Mouse (Mus musculus) CH12.LX (cell line): ENCODE results near the gene Uqcrq. TPM values are rescaled to one million over a fixed set of nuclear protein-coding genes. Genes with fewer than 3 reads are reported as not detected.

ENCODE experiments used
- DNase-seq: peaks from one replicate; pipeline ENCODE4 v3.0.0-alpha.2; 2013; ENCODE audit errors: extremely low read depth
- H3K27ac ChIP-seq: 2 replicates; pipeline ENCODE4 v1.5.1; 2012; ENCODE audit warnings: low read depth, mild to moderate bottlenecking, control low read depth, moderate library complexity; ENCODE audit not compliant: insufficient read depth
- H3K27me3 ChIP-seq: replicated peaks from 2 replicates; pipeline ENCODE3; 2012; ENCODE audit warnings: inconsistent platforms
- H3K36me3 ChIP-seq, 2 experiments: replicated peaks in 1 of 2; 2 replicates each; pipeline versions ENCODE3 to v1.6.1; 2012; ENCODE audit warnings: inconsistent platforms in 1 of 2, low read length in 1 of 2, mild to moderate bottlenecking in 1 of 2, mixed read lengths in 1 of 2, moderate library complexity in 1 of 2; ENCODE audit not compliant: control insufficient read depth in 1 of 2, insufficient read depth in 1 of 2
- H3K4me1 ChIP-seq, 2 experiments: 2 replicates each; pipeline ENCODE4 v1.6.1; 2012; ENCODE audit warnings: inconsistent platforms in 1 of 2, moderate library complexity in 1 of 2; ENCODE audit not compliant: insufficient read depth in 2 of 2, control insufficient read depth in 1 of 2
- H3K4me2 ChIP-seq: 2 replicates; pipeline ENCODE4 v1.6.1; 2012; ENCODE audit warnings: low read depth, mild to moderate bottlenecking, control low read depth; ENCODE audit not compliant: poor library complexity, insufficient read depth, severe bottlenecking
- H3K4me3 ChIP-seq, 3 experiments: fragments of 150-350 bp in 1 of 3; sonication (generic) in 1 of 3; replicated peaks in 1 of 3; 2 replicates each; pipeline versions ENCODE3 to v1.5.1; 2011 to 2012; ENCODE audit warnings: low read depth in 2 of 3, low read length in 2 of 3, mild to moderate bottlenecking in 2 of 3, moderate library complexity in 2 of 3, control low read depth in 1 of 3, improper control_type of control experiment in 1 of 3, inconsistent platforms in 1 of 3, mixed read lengths in 1 of 3; ENCODE audit not compliant: poor library complexity in 1 of 3
- H3K79me2 ChIP-seq: replicated peaks from 2 replicates; pipeline ENCODE4 v1.6.1; 2012; ENCODE audit warnings: mild to moderate bottlenecking, moderate library complexity; ENCODE audit not compliant: control insufficient read depth, poor library complexity, insufficient read depth, severe bottlenecking; ENCODE audit errors: extremely low read depth
- H3K9ac ChIP-seq: 2 replicates; pipeline ENCODE4 v1.6.1; 2012; ENCODE audit warnings: low read depth, mild to moderate bottlenecking, control low read depth, moderate library complexity; ENCODE audit not compliant: insufficient read depth
- H3K9me3 ChIP-seq: replicated peaks from 2 replicates; pipeline ENCODE3; 2012; ENCODE audit warnings: low read length, inconsistent platforms, mixed read lengths
- BHLHE40 ChIP-seq: IDR thresholded peaks from 2 replicates; pipeline ENCODE4 v1.6.1; 2011; ENCODE audit warnings: mild to moderate bottlenecking, low read depth, low read length, improper control_type of control experiment
- CHD2 ChIP-seq: IDR thresholded peaks from 2 replicates; pipeline ENCODE4 v1.6.1; 2011; ENCODE audit warnings: low read length, improper control_type of control experiment
- CTCF ChIP-seq, 2 experiments: IDR thresholded peaks in 1 of 2; conservative IDR thresholded peaks in 1 of 2; 2 replicates each; pipeline ENCODE4 v1.5.1; 2011 to 2012; ENCODE audit warnings: low read depth in 2 of 2, low read length in 2 of 2, improper control_type of control experiment in 1 of 2, inconsistent platforms in 1 of 2, mild to moderate bottlenecking in 1 of 2, moderate library complexity in 1 of 2
- E2F4 ChIP-seq: IDR thresholded peaks from 2 replicates; pipeline ENCODE4 v1.6.1; 2011; ENCODE audit warnings: low read depth, low read length, improper control_type of control experiment; ENCODE audit not compliant: insufficient replicate concordance
- ELF1 ChIP-seq: IDR thresholded peaks from 2 replicates; pipeline ENCODE4 v1.6.1; 2014; ENCODE audit warnings: low read depth, mild to moderate bottlenecking, inconsistent platforms, low read length, improper control_type of control experiment
- HCFC1 ChIP-seq: IDR thresholded peaks from 2 replicates; pipeline ENCODE4 v1.6.1; 2012; ENCODE audit warnings: low read depth, mild to moderate bottlenecking, inconsistent platforms, low read length, improper control_type of control experiment
- IRF4 ChIP-seq: IDR thresholded peaks from 2 replicates; pipeline ENCODE4 v1.6.1; 2014; ENCODE audit warnings: low read depth, mild to moderate bottlenecking, inconsistent platforms, low read length, improper control_type of control experiment
- KAT2A ChIP-seq: IDR thresholded peaks from 2 replicates; pipeline ENCODE4 v1.6.1; 2012; ENCODE audit warnings: low read length, improper control_type of control experiment, inconsistent platforms; ENCODE audit not compliant: insufficient replicate concordance
- MAFK ChIP-seq: IDR thresholded peaks from 2 replicates; pipeline ENCODE4 v1.6.1; 2011; ENCODE audit warnings: low read length, improper control_type of control experiment; ENCODE audit not compliant: insufficient replicate concordance
- MAX ChIP-seq: IDR thresholded peaks from 2 replicates; pipeline ENCODE4 v1.6.1; 2011; ENCODE audit warnings: low read length, improper control_type of control experiment
- MAZ ChIP-seq: IDR thresholded peaks from 2 replicates; pipeline ENCODE4 v1.6.1; 2012; ENCODE audit warnings: low read depth, mild to moderate bottlenecking, inconsistent platforms, low read length, improper control_type of control experiment, moderate library complexity
- MYC ChIP-seq: IDR thresholded peaks from 2 replicates; pipeline ENCODE4 v1.6.1; 2011; ENCODE audit warnings: low read depth, mild to moderate bottlenecking, improper control_type of control experiment, low read length
- NELFE ChIP-seq: IDR thresholded peaks from 2 replicates; pipeline ENCODE4 v1.6.1; 2011; ENCODE audit warnings: low read depth, low read length, improper control_type of control experiment
- NRF1 ChIP-seq: IDR thresholded peaks from 2 replicates; pipeline ENCODE4 v1.6.1; 2014; ENCODE audit warnings: low read depth, mild to moderate bottlenecking, inconsistent platforms, low read length, improper control_type of control experiment, moderate library complexity
- PAX5 ChIP-seq: IDR thresholded peaks from 2 replicates; pipeline ENCODE4 v1.6.1; 2012; ENCODE audit warnings: low read length, inconsistent platforms, mixed read lengths
- SIN3A ChIP-seq: IDR thresholded peaks from 2 replicates; pipeline ENCODE4 v1.6.1; 2012; ENCODE audit warnings: low read length, improper control_type of control experiment, inconsistent platforms
- UBTF ChIP-seq: IDR thresholded peaks from 2 replicates; pipeline ENCODE4 v1.6.1; 2012; ENCODE audit warnings: low read depth, mild to moderate bottlenecking, inconsistent platforms, low read length, improper control_type of control experiment, moderate library complexity
- USF1 ChIP-seq: IDR thresholded peaks from 2 replicates; pipeline ENCODE4 v1.6.1; 2014; ENCODE audit warnings: low read depth, mild to moderate bottlenecking, inconsistent platforms, low read length, improper control_type of control experiment
- dilution Hi-C: fragments of 300-500 bp; cut with MboI; formaldehyde crosslinking; loops from 2 replicates; pipeline ENCODE4 v1.14.3; 2020; ENCODE audit warnings: low sequenced_read_pairs; ENCODE audit not compliant: extremely low pct_unique_long_range_greater_than_20kb, extremely low pct_ligation_motif_present
- in situ Hi-C: fragments of 300-500 bp; cut with MboI; formaldehyde crosslinking; loops from 3 replicates; pipeline ENCODE4 v1.14.3; 2019; ENCODE audit warnings: low sequenced_read_pairs, low pct_ligation_motif_present, low pct_unique_long_range_greater_than_20kb, mixed read lengths
- polyA plus RNA-seq: library from polyadenylated mRNA; unstranded; fragments of >175 nt; gene quantifications from 2 replicates; pipeline ENCODE4 v1.2.1, GENCODE M21; 2012; ENCODE audit warnings: low read depth; ENCODE audit not compliant: insufficient read length
- total RNA-seq, 2 experiments: library from RNA; depleted of rRNA; stranded (reverse); fragments of 300-350 nt in 1 of 2; fragments of >200 nt in 1 of 2; gene quantifications; 2 replicates each; pipeline ENCODE4 v1.2.3; 2012 to 2014

The Uqcrq gene
- total and polyA plus RNA-seq, 3 experiments = 120 to 765 (median 168) TPM

DNA sequence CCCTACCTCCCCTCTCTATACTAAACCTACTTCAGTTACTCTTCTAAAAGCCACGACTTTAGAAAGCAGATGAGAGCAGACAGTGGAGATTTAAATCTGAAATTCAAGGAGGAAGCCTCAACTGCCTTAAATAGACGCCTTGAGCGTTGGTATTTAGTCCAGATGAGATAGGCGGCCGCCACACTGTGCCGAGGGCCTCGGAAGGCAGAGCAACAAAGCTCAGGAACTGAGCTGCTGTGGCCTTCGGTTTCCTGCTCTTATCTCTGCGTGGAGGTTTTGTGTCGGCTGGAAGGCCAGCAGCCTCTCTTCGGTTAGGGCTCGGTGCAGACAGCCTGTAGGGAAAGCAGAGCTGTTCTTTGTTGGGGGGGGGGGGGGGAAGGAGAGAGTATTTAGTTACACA, 11.3 kb upstream of the Uqcrq start:
- dilution Hi-C loops = no loop called here
- Histone ChIP-seq H3K4me3 (no peak overlapping the region), H3K4me1 (peaks cover 0 to 3% of the 10 kb centered on the region in 2 experiments; a peak in 1 of 4 replicates), H3K27me3 (no peaks in the 10 kb centered on the region), H3K36me3 (no peaks in the 10 kb centered on the region), H3K9ac (no peak overlapping the region), H3K27ac (no peak overlapping the region), H3K4me2 (no peak overlapping the region), H3K79me2 (no peaks in the 10 kb centered on the region), H3K9me3 (no peaks in the 10 kb centered on the region)
- in situ Hi-C loops = no loop called here
- TF ChIP-seq SIN3A (no peak), MYC (no peak), MAZ (no peak), E2F4 (no peak)
- DNase-seq = no peak

- no peaks in the 10 kb centered on the region for H3K9me3 ChIP-seq
- in situ Hi-C loops = no loop called here
- no peak overlapping the region for H3K27ac ChIP-seq
- dilution Hi-C loops = no loop called here
- H3K4me1 ChIP-seq = peaks cover 11 to 19% of the 10 kb centered on the region in 2 experiments
- no peak for TF ChIP-seq UBTF
- no peak for TF ChIP-seq CTCF (conservative IDR thresholded peaks at IDR 0.05 in 1 of 2, IDR thresholded peaks at IDR 0.05 in 1 of 2; ENCODE audit: low read depth in 2 of 2, low read length in 2 of 2)
- TF ChIP-seq KAT2A = no peak
- no peak for TF ChIP-seq NELFE
- no peak for TF ChIP-seq MAX
- no peak for TF ChIP-seq SIN3A
- TF ChIP-seq USF1 = no peak
- no peak for TF ChIP-seq HCFC1
- TF ChIP-seq NRF1 = no peak
- no peak for TF ChIP-seq BHLHE40
- no peak for TF ChIP-seq CHD2
- no peak for TF ChIP-seq ELF1
- TF ChIP-seq IRF4 = no peak
- no peak for TF ChIP-seq PAX5
- TF ChIP-seq MAFK = no peak
- no peak overlapping the region for H3K4me2 ChIP-seq
- H3K9ac ChIP-seq = no peak overlapping the region
- no peak for DNase-seq
- peaks cover 3% of the 10 kb centered on the region for H3K27me3 ChIP-seq
- H3K4me3 ChIP-seq = no peak overlapping the region
- no peaks in the 10 kb centered on the region for H3K36me3 ChIP-seq
- no peaks in the 10 kb centered on the region for H3K79me2 ChIP-seq
These were observed 5.7 kb upstream of the Uqcrq start for GRCm38 (mm10) chr11:53436338-53436737.
